Mouse (Mus musculus) neural tube, embryonic 12.5 days (tissue): ENCODE data around the gene Kdm2a. TPM values are rescaled to one million over a fixed set of nuclear protein-coding genes. Genes with fewer than 3 reads are reported as not detected.
"Not testable (repeated sequence)": the region's sequence is repeated elsewhere in the genome, so short reads cannot be mapped to it uniquely, and the experiment has no call there.

Experiments used
- ATAC-seq: fragments of 200-750 bp; cut with Nextera tagmentation; 2 replicates; pipeline ENCODE4 v1.8.0; 2017; ENCODE audit warnings: low read depth, mild to moderate bottlenecking, moderate TSS enrichment, moderate library complexity; ENCODE audit not compliant: low FRiP score
- H3K27ac ChIP-seq: fragments of 300-500 bp; sonication (generic); 2 replicates; pipeline ENCODE4 v1.5.1; 2016
- H3K27me3 ChIP-seq: fragments of 300-500 bp; sonication (generic); replicated peaks from 2 replicates; pipeline ENCODE4 v1.6.1; 2016; ENCODE audit warnings: mild to moderate bottlenecking
- H3K36me3 ChIP-seq: fragments of 300-500 bp; sonication (generic); 2 replicates; pipeline ENCODE4 v1.6.1; 2016; ENCODE audit warnings: mild to moderate bottlenecking
- H3K4me1 ChIP-seq: fragments of 300-500 bp; sonication (generic); 2 replicates; pipeline ENCODE4 v1.6.1; 2016
- H3K4me2 ChIP-seq: fragments of 300-500 bp; sonication (generic); replicated peaks from 2 replicates; pipeline ENCODE4 v1.6.1; 2016; ENCODE audit warnings: mild to moderate bottlenecking
- H3K4me3 ChIP-seq: fragments of 300-500 bp; sonication (generic); 2 replicates; pipeline ENCODE4 v1.5.1; 2016
- H3K9ac ChIP-seq: fragments of 300-500 bp; sonication (generic); 2 replicates; pipeline ENCODE4 v1.6.1; 2016; ENCODE audit warnings: mild to moderate bottlenecking
- H3K9me3 ChIP-seq: fragments of 300-500 bp; sonication (generic); 2 replicates; pipeline ENCODE4 v1.6.1; 2016; ENCODE audit warnings: mild to moderate bottlenecking
- WGBS: fragments of 180-500 bp; shearing (Covaris S2); methylation state at CpG from one replicate; pipeline ENCODE4 v1.1.7; 2016; 5-methylcytosine and 5-hydroxymethylcytosine counted together
- polyA plus RNA-seq: library from polyadenylated mRNA; unstranded; fragments of >200 nt; fragmentation: Nextera tagmentation; extraction: Ambion mirVana; gene quantifications from 2 replicates; pipeline ENCODE4 v1.2.1, GENCODE M21; 2016

Kdm2a gene
- polyA plus RNA-seq, 1 experiment from 2014 or later, result 51.7 TPM

GRCm38 (mm10) chr19:4404840-4405239 is 6.8 kb upstream of the Kdm2a start:
- Histone ChIP-seq H3K9me3 (no peaks in the 10 kb centered on the region), H3K9ac (no peak overlapping the region), H3K4me2 (no peak overlapping the region), H3K27ac (no peak overlapping the region), H3K4me1 (no peaks in the 10 kb centered on the region), H3K27me3 (no peaks in the 10 kb centered on the region), H3K4me3 (no peak overlapping the region), H3K36me3 (no peaks in the 10 kb centered on the region)
- WGBS, result 94% methylated on average over 2 of the region's 2 CpGs
- no peak for ATAC-seq

GRCm38 (mm10) chr19:4398959-4399358 is 874 bp upstream of the Kdm2a start:
- Histone ChIP-seq H3K4me3 (no peak overlapping the region), H3K9me3 (no peaks in the 10 kb centered on the region), H3K4me1 (peaks cover 15% of the 10 kb centered on the region), H3K4me2 (no peak overlapping the region), H3K27ac (no peak overlapping the region), H3K9ac (no peak overlapping the region), H3K36me3 (no peaks in the 10 kb centered on the region), H3K27me3 (no peaks in the 10 kb centered on the region)
- WGBS, result 78% methylated on average over 4 of the region's 4 CpGs
- ATAC-seq, result no peak

- Histone ChIP-seq H3K4me3 (peak overlapping the region; percentile 99), H3K4me2 (peak overlapping the region; percentile 94), H3K4me1 (peaks cover 17% of the 10 kb centered on the region), H3K27me3 (no peaks in the 10 kb centered on the region), H3K9me3 (no peaks in the 10 kb centered on the region), H3K27ac (no peak overlapping the region), H3K36me3 (no peaks in the 10 kb centered on the region), H3K9ac (peak overlapping the region; percentile 79; the same call in 1 of the 2 replicates)
- no peak for ATAC-seq
- 32% methylated on average over 8 of the region's 8 CpGs for WGBS
Measured at GRCm38 (mm10) chr19:4398630-4398948, 504 bp upstream of the Kdm2a start.

- H3K9ac ChIP-seq, result peak overlapping the region; percentile 100
- peak overlapping the region; percentile 89 for H3K27ac ChIP-seq
- peak overlapping the region; percentile 94 for H3K4me2 ChIP-seq
- no peaks in the 10 kb centered on the region for H3K27me3 ChIP-seq
- H3K4me1 ChIP-seq, result peaks cover 21% of the 10 kb centered on the region
- H3K36me3 ChIP-seq, result no peaks in the 10 kb centered on the region
- under 1% methylated on average over 80 of the region's 90 CpGs for WGBS
- no peaks in the 10 kb centered on the region for H3K9me3 ChIP-seq
- ATAC-seq, result peak; percentile 90
- H3K4me3 ChIP-seq, result peak overlapping the region; percentile 99
Measured at GRCm38 (mm10) chr19:4396998-4397797, 887 bp downstream of the Kdm2a start.

GRCm38 (mm10) chr19:4396081-4396997 is 1.7 kb downstream of the Kdm2a start:
- Histone ChIP-seq H3K4me1 (peaks cover 21% of the 10 kb centered on the region), H3K9me3 (no peaks in the 10 kb centered on the region), H3K27me3 (no peaks in the 10 kb centered on the region), H3K9ac (peak overlapping the region; percentile 100), H3K36me3 (no peaks in the 10 kb centered on the region), H3K4me3 (peak overlapping the region; percentile 99), H3K27ac (peak overlapping the region; percentile 89), H3K4me2 (peak overlapping the region; percentile 94)
- ATAC-seq, result peak; percentile 57
- WGBS, result under 1% methylated on average over 76 of the region's 80 CpGs

GRCm38 (mm10) chr19:4387276-4387675 is 10.8 kb downstream of the Kdm2a start:
- ATAC-seq, result no peak
- Histone ChIP-seq H3K27me3 (no peaks in the 10 kb centered on the region), H3K4me2 (no peak overlapping the region), H3K36me3 (peaks cover 11% of the 10 kb centered on the region), H3K4me3 (no peak overlapping the region), H3K9ac (no peak overlapping the region), H3K27ac (no peak overlapping the region), H3K4me1 (no peaks in the 10 kb centered on the region), H3K9me3 (no peaks in the 10 kb centered on the region)

- Histone ChIP-seq H3K9me3 (no peaks in the 10 kb centered on the region), H3K4me2 (no peak overlapping the region), H3K9ac (no peak overlapping the region), H3K4me3 (no peak overlapping the region), H3K4me1 (no peaks in the 10 kb centered on the region), H3K36me3 (peaks cover 7% of the 10 kb centered on the region), H3K27me3 (no peaks in the 10 kb centered on the region), H3K27ac (no peak overlapping the region)
- WGBS, result 84% methylated on average over 4 of the region's 4 CpGs
- no peak for ATAC-seq
Measured at GRCm38 (mm10) chr19:4385026-4385425, 13.1 kb downstream of the Kdm2a start.

GRCm38 (mm10) chr19:4384322-4384721 is 13.8 kb downstream of the Kdm2a start:
- Histone ChIP-seq H3K4me2 (no peak overlapping the region), H3K4me3 (no peak overlapping the region), H3K4me1 (no peaks in the 10 kb centered on the region), H3K27ac (no peak overlapping the region), H3K36me3 (peaks cover 4% of the 10 kb centered on the region; the same call in 1 of the 2 replicates), H3K9ac (no peak overlapping the region), H3K9me3 (no peaks in the 10 kb centered on the region), H3K27me3 (no peaks in the 10 kb centered on the region)
- WGBS, result 54% methylated on average over 1 of the region's 1 CpGs
- ATAC-seq, result no peak

GRCm38 (mm10) chr19:4383306-4383705 is 14.8 kb downstream of the Kdm2a start:
- H3K4me3 ChIP-seq, result no peak overlapping the region
- no peak overlapping the region for H3K9ac ChIP-seq
- H3K36me3 ChIP-seq, result peaks cover 4% of the 10 kb centered on the region; the same call in 1 of the 2 replicates
- no peak overlapping the region for H3K4me2 ChIP-seq
- no peaks in the 10 kb centered on the region for H3K4me1 ChIP-seq
- H3K27ac ChIP-seq, result no peak overlapping the region
- H3K9me3 ChIP-seq, result no peaks in the 10 kb centered on the region
- no peak for ATAC-seq
- no peaks in the 10 kb centered on the region for H3K27me3 ChIP-seq

- 87% methylated on average over 1 of the region's 1 CpGs for WGBS
- H3K4me2 ChIP-seq, H3K4me3 ChIP-seq, H3K9ac ChIP-seq, H3K27ac ChIP-seq, H3K9me3 ChIP-seq, H3K4me1 ChIP-seq, H3K27me3 ChIP-seq, H3K36me3 ChIP-seq, ATAC-seq: not testable (repeated sequence)
Measured at GRCm38 (mm10) chr19:4382303-4382702, 15.8 kb downstream of the Kdm2a start.

- Histone ChIP-seq H3K36me3 (0 out of 2 replicates have a peak, but pooled peaks cover 3% of the 10 kb centered on the region), H3K9ac (no peak overlapping the region), H3K9me3 (no peaks in the 10 kb centered on the region), H3K4me3 (no peak overlapping the region), H3K27me3 (no peaks in the 10 kb centered on the region), H3K4me1 (no peaks in the 10 kb centered on the region), H3K27ac (no peak overlapping the region), H3K4me2 (no peak overlapping the region)
- ATAC-seq, result no peak
- whole genome bisulfite sequencing, result 93% methylated on average over 2 of the region's 2 CpGs
Measured at GRCm38 (mm10) chr19:4370656-4371055, 27.4 kb downstream of the Kdm2a start.

GRCm38 (mm10) chr19:4370254-4370653 is 27.8 kb downstream of the Kdm2a start:
- Histone ChIP-seq H3K27ac (no peak overlapping the region), H3K9ac (no peak overlapping the region), H3K4me3 (no peak overlapping the region), H3K9me3 (no peaks in the 10 kb centered on the region), H3K4me2 (no peak overlapping the region), H3K27me3 (no peaks in the 10 kb centered on the region), H3K36me3 (0 out of 2 replicates have a peak, but pooled peaks cover 3% of the 10 kb centered on the region), H3K4me1 (no peaks in the 10 kb centered on the region)
- 96% methylated on average over 1 of the region's 1 CpGs for WGBS
- ATAC-seq, result no peak
